Mouse (Mus musculus) telencephalon, adult 2 months (tissue): ENCODE results near the gene A730049H05Rik.

ENCODE experiments used
- DNase-seq: peaks from one replicate; pipeline ENCODE4 v3.0.0-alpha.2; 2011; ENCODE audit warnings: low read depth, low spot score

A730049H05Rik gene

GRCm38 (mm10) chr6:92816311-92816751 is at the start of gene A730049H05Rik:
Gene A730049H05Rik (plus strand): TSS chr6:92816478.
- DNase-seq, result no peak

DNA sequence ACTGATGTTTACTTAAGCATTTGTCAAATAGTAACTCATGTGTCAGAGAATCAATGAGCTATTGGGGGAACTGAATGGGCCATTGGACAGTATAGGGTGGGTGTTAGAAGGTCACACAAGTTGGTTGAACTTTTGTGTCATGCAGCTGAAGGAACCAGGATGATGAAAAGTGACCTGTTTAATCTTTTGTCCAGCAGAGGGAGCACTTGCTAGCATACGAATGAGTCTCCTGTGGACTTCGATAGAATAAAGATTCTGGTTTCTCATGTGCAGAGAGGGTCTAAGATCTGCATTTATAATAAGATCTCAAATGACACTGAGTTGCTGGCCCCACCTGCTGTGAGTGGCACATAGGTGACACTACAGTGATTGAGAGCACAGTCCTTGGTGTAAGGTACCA is 39.9 kb upstream of the A730049H05Rik start:
- DNase-seq, result no peak

DNA sequence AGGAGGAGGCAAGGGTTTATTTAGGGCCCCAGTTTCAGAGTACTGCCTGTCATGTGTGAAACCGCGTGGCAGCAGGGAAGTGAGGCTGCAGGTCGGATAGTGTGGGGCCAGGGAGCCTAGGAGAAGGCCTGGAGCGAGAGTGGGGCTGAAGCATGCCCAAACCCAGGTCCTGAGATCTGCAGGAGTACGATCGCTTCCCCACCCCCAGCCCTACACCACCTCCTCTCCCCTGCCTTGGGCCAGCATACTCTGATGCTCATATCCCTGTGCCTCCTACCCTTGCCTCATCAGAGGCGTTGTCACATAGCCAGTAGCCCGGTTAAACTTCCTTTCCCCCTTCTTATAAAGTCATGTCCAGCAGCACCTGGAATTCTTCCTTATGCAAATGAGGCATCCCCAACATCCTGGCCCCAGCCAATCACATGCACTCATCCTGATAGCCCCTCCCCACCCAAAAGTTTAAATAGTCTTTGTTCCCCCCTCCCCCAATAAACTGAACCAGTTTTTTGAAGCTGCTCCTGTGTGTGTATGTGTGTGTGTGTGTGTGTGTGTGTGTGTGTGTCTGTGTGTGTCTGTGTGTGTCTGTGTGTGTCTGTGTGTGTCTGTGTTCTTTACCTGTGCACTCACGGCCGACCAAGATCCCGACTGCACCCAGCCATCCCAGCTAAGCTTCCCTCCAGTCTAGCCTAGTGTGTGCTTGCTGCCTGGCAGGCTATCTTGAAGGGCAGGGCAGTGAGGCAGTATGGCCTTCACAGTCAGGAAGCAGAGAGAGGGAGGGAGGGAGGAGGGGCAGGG is 36.9 kb upstream of the A730049H05Rik start:
- no peak for DNase-seq

DNA sequence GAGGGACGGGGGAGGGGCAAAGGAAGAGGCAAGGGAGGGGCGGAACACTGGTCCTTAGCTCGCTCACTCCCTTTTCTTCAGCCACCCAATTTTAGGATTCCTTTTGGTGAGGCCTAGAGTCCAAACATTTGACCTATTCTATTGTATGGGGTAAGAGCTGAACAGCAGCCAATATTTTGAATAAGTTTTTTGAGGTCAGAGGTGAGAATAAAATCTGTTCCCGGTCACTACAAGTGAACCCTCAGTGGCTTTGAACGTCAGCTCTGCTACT is 36.4 kb upstream of the A730049H05Rik start:
- DNase-seq, result no peak

GRCm38 (mm10) chr6:92781446-92781845 is 34.8 kb upstream of the A730049H05Rik start:
- no peak for DNase-seq

DNA sequence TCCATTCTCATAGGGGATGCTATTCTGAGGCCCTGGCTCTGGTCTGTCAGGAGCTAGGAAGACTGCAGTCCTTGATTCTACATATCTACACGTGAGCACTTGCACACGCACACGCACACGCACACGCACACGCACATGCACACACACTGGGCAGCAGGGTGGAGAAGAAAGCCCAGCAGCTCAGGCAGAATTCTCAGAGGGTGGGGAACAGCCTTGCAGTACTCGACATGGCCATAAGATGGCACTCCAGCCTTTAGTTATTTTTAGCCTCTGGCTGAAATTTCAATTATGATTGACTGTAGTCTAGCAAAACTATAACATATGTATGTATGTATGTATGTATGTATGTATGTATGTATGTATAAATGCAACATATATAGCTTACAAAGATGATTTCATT is 31.5 kb upstream of the A730049H05Rik start:
- no peak for DNase-seq

DNA sequence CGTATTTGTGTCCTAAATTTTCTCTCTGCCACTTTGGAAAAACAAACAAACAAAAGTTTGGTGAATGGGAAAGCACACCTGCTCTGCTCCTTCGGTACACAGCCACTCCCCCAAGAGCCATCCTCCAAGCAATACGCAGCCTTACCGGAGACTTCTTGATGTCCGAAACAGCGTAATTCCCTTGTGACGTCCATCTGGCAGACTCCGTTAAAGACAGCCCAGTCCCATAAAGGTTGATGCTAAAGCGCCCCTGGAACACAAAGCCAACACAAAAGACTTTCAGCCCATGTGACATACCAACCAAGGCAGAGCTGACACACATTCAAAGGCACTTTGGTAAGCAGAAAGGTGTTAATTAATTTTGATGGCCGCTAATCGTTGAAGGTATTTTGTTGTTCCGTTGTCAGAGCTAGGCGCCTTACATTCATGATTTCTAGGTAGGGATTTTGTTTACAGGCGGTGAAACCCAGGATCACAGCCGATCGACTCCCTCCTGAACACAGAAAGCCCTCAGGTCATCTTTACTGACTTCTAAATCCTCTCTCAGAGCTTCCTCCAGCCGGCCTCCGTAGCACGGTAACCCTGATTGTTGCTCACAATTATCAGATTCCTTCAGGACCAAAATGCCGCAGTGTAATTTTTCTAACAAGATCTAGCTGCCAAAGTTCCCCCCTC is 29.4 kb upstream of the A730049H05Rik start:
- no peak for DNase-seq

GRCm38 (mm10) chr6:92787376-92787712 is 28.9 kb upstream of the A730049H05Rik start:
- peak; percentile 27 for DNase-seq

GRCm38 (mm10) chr6:92793804-92794203 is 22.5 kb upstream of the A730049H05Rik start:
- no peak for DNase-seq

GRCm38 (mm10) chr6:92801462-92801861 is 14.8 kb upstream of the A730049H05Rik start:
- DNase-seq, result no peak

- DNase-seq, result no peak
Measured at GRCm38 (mm10) chr6:92802421-92802820, 13.9 kb upstream of the A730049H05Rik start.

GRCm38 (mm10) chr6:92803213-92803612 is 13.1 kb upstream of the A730049H05Rik start:
- no peak for DNase-seq

GRCm38 (mm10) chr6:92804254-92804971 is 11.9 kb upstream of the A730049H05Rik start:
- DNase-seq, result no peak

- no peak for DNase-seq
Measured at GRCm38 (mm10) chr6:92809818-92810217, 6.5 kb upstream of the A730049H05Rik start.

- DNase-seq, result no peak
Measured at GRCm38 (mm10) chr6:92810628-92811027, 5.7 kb upstream of the A730049H05Rik start.

DNA sequence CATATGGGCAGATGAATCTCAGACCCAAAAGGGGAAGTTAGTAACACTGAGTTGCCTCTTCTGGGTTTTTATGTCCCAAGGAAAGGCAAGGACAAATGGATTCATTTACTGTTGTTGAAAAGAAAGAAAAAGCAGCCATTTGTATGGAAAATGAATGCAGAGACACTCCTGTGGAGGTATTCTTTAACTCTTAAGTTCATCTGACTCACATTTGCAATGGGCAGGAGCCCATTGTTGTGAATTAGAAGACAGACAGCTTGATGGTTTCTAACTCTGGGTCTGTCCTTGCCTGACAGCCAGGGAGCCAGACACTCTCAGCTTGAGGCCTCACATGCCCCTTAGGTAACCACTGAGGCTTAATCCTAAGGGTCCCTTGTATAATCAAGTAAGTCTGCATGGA is 4.7 kb upstream of the A730049H05Rik start:
- DNase-seq, result no peak

GRCm38 (mm10) chr6:92812702-92813370 is 3.4 kb upstream of the A730049H05Rik start:
- DNase-seq, result no peak

- DNase-seq, result no peak
Measured at GRCm38 (mm10) chr6:92817661-92818060, 1.4 kb downstream of the A730049H05Rik start.

DNA sequence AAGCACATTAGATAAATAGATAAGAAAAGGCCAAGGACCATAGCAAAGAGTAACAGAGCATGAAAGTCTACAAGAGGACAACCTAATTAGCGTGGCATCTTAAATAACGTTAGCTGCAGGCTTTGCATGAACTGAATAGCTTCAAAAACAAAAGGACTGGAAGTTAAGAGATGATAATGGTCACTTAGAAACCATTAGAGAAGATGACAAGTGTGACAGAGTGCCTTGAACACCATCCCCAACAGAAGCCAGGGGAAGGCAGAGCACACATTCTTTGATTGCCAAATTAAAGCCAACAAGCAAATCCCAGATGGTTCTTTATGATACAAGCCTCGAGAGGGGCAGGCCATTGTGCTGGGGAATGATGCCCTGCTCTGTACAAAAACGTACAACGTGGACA is 5.3 kb downstream of the A730049H05Rik start:
- DNase-seq, result no peak

- no peak for DNase-seq
Measured at GRCm38 (mm10) chr6:92822006-92822405, 5.7 kb downstream of the A730049H05Rik start.

DNA sequence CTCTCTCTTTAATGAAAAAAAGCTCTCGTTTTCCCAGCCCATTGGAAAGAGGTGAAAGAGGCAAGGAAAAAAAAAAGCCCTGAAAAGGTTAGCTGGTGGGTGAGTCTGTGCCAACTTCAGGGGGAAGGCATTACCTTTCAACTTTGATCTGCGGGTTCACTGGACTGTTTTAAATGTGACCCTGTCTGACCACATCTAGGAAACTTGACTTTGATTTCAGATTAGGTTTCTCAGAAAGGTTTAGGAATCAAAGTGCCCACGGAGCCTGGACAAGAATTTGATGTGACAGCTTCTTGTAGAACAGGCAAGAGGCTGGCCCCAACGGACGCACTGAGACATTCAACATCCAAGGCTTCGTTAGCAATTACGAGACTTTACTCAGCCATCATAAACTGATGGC is 7.7 kb downstream of the A730049H05Rik start:
- DNase-seq, result no peak

DNA sequence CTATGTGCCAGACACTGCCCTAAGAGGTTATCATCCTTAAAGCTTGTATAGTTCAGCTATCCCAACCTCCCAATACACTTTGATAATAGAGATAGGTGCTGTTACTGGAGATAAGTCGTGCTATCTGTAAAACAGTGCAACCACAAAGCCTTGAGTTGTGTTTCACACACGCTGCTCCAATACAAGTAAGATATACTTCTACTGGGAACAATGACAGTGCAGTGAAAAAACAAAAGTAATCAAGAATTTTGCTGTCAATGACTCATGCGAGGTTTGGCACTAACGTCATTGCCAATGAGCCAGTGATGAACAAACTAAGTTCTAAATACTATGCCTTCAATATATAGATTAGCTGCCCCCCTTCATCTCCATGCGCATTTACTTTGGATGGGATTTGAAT is 10.3 kb downstream of the A730049H05Rik start:
- no peak for DNase-seq
